Mouse (Mus musculus) neural tube, embryonic 15.5 days (tissue): ENCODE data around the gene Tcea3. TPM values are rescaled to one million over a fixed set of nuclear protein-coding genes. Genes with fewer than 3 reads are reported as not detected.

Source experiments
- ATAC-seq: fragments of 200-750 bp; cut with Nextera tagmentation; 2 replicates; pipeline ENCODE4 v1.8.0; 2017; ENCODE audit warnings: mild to moderate bottlenecking, moderate TSS enrichment, moderate library complexity; ENCODE audit not compliant: low FRiP score
- H3K27ac ChIP-seq: fragments of 300-500 bp; sonication (generic); replicated peaks from 2 replicates; pipeline ENCODE4 v1.5.1; 2015; ENCODE audit warnings: mild to moderate bottlenecking, inconsistent platforms
- H3K27me3 ChIP-seq: fragments of 300-500 bp; sonication (generic); replicated peaks from 2 replicates; pipeline ENCODE4 v1.6.1; 2015; ENCODE audit warnings: inconsistent platforms
- H3K36me3 ChIP-seq: fragments of 300-500 bp; sonication (generic); 2 replicates; pipeline ENCODE4 v1.6.1; 2015; ENCODE audit warnings: inconsistent platforms
- H3K4me1 ChIP-seq: fragments of 300-500 bp; sonication (generic); 2 replicates; pipeline ENCODE4 v1.6.1; 2015; ENCODE audit warnings: inconsistent platforms
- H3K4me2 ChIP-seq: fragments of 300-500 bp; sonication (generic); 2 replicates; pipeline ENCODE4 v1.6.1; 2015; ENCODE audit warnings: inconsistent platforms, mild to moderate bottlenecking, moderate library complexity
- H3K4me3 ChIP-seq: fragments of 300-500 bp; sonication (generic); replicated peaks from 2 replicates; pipeline ENCODE4 v1.5.1; 2015; ENCODE audit warnings: mild to moderate bottlenecking, inconsistent platforms
- H3K9ac ChIP-seq: fragments of 300-500 bp; sonication (generic); replicated peaks from 2 replicates; pipeline ENCODE4 v1.6.1; 2015; ENCODE audit warnings: mild to moderate bottlenecking, inconsistent platforms
- H3K9me3 ChIP-seq: fragments of 300-500 bp; sonication (generic); replicated peaks from 2 replicates; pipeline ENCODE4 v1.6.1; 2016; ENCODE audit warnings: inconsistent platforms
- WGBS: fragments of 180-500 bp; shearing (Covaris S2); methylation state at CpG from one replicate; pipeline ENCODE4 v1.1.7; 2015; ENCODE audit warnings: mixed read lengths; 5-methylcytosine and 5-hydroxymethylcytosine counted together
- polyA plus RNA-seq: library from polyadenylated mRNA; unstranded; fragments of >200 nt; fragmentation: Nextera tagmentation; extraction: Ambion mirVana; gene quantifications from 2 replicates; pipeline ENCODE4 v1.2.1, GENCODE M21; 2015

The Tcea3 gene
- 2.2 and 2.5 TPM in 2 replicates for polyA plus RNA-seq

GRCm38 (mm10) chr4:136247729-136248463 lies at the start of gene Tcea3:
TSS of gene Tcea3 (plus strand) at chr4:136247729.
- WGBS, result under 1% methylated on average over 45 of the region's 46 CpGs
- H3K27me3 ChIP-seq, result peaks cover 61% of the 10 kb centered on the region
- H3K9ac ChIP-seq, result no peak within 1 kb of the TSS

DNA sequence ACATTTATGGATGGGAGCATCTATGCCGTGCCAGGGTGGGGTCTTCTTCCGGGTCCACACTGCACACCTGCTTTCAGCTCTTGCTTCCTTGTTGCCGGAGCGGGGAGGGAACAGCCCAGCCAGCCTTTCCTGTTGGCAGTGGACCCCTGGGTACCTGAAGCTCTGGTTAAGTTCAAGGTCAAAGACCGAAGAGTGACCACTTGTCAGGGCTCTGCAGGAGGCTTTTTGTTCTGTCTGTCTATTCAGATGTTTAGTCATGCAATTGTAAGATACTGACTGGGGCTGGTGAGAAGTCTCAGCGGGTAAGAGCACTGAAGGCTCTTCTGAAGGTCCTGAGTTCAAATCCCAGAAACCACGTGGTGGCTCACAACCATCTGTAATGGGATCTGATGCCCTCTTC lies 48.7 kb upstream of the Tcea3 start:
- no peak for ATAC-seq
- Histone ChIP-seq H3K4me3 (no peak overlapping the region), H3K9me3 (no peaks in the 10 kb centered on the region)

More at GRCm38 (mm10) chr4:136247729-136248463, at the start of gene Tcea3:
- Histone ChIP-seq H3K4me3 (peak within 1 kb of the TSS; percentile 39), H3K27ac (no peak within 1 kb of the TSS), H3K9me3 (no peaks in the 10 kb centered on the region), H3K4me1 (peaks cover 36% of the 10 kb centered on the region), H3K4me2 (peak within 1 kb of the TSS; percentile 77), H3K36me3 (no peaks in the 10 kb centered on the region)
- ATAC-seq, result no peak

DNA sequence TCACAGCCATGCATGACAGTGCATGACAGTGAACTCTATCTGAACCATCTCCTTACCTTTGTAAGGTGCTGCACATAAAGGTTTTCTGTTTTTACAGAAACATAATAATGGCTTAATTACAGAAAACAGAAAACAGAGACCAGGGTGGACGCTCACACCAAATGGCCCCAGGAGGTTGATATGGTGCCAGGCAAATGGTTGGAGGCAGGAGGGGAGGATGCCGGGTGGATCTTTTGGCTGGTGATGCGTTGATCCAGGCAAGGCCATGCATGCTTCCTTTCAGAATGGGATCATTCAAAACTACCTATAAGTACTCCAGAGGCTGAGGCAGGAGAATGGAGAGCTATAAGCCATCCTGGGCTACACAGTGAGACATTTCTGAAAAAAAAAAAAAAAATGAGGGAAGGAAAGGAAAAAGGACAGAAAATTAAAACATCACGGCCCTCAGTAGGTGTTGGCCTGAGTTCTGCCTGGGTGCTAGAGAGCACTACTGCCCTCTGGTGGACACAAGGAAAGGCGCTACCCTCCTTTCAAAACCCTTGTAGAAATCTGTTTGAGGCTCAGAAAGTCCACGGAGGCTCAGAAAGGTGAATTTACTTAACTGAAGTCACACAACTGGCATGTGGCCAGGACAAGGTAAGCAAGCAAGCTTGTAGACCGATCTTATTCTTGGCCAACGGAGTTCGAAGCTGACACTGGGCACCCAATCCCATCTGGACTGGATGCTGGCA lies 47.8 kb upstream of the Tcea3 start:
- Histone ChIP-seq H3K9me3 (no peaks in the 10 kb centered on the region), H3K27ac (no peak overlapping the region), H3K4me2 (no peak overlapping the region), H3K9ac (no peak overlapping the region), H3K36me3 (no peaks in the 10 kb centered on the region), H3K27me3 (no peaks in the 10 kb centered on the region), H3K4me3 (no peak overlapping the region), H3K4me1 (no peaks in the 10 kb centered on the region)
- no peak for ATAC-seq
- 30% methylated on average over 9 of the region's 9 CpGs for WGBS

More for the DNA sequence above, 48.7 kb upstream of the Tcea3 start:
- 73% methylated on average over 7 of the region's 7 CpGs for WGBS
- no peak overlapping the region for H3K9ac ChIP-seq
- no peaks in the 10 kb centered on the region for H3K36me3 ChIP-seq
- no peaks in the 10 kb centered on the region for H3K4me1 ChIP-seq
- no peak overlapping the region for H3K27ac ChIP-seq
- H3K27me3 ChIP-seq, result no peaks in the 10 kb centered on the region
- H3K4me2 ChIP-seq, result no peak overlapping the region

GRCm38 (mm10) chr4:136202509-136202908 lies 45.0 kb upstream of the Tcea3 start:
- 6% methylated on average over 9 of the region's 9 CpGs for WGBS

GRCm38 (mm10) chr4:136204775-136205174 lies 42.8 kb upstream of the Tcea3 start:
- H3K4me3 ChIP-seq, result no peak overlapping the region
- peaks cover 13% of the 10 kb centered on the region for H3K4me1 ChIP-seq
- no peaks in the 10 kb centered on the region for H3K9me3 ChIP-seq
- H3K27ac ChIP-seq, result no peak overlapping the region
- ATAC-seq, result no peak
- H3K9ac ChIP-seq, result no peak overlapping the region
- no peak overlapping the region for H3K4me2 ChIP-seq
- WGBS, result 87% methylated on average over 2 of the region's 2 CpGs
- H3K36me3 ChIP-seq, result no peaks in the 10 kb centered on the region
- no peaks in the 10 kb centered on the region for H3K27me3 ChIP-seq

More at GRCm38 (mm10) chr4:136202509-136202908, 45.0 kb upstream of the Tcea3 start:
- no peak overlapping the region for H3K4me2 ChIP-seq
- no peak overlapping the region for H3K27ac ChIP-seq
- ATAC-seq, result no peak
- no peaks in the 10 kb centered on the region for H3K36me3 ChIP-seq
- peaks cover 11% of the 10 kb centered on the region for H3K4me1 ChIP-seq
- no peaks in the 10 kb centered on the region for H3K27me3 ChIP-seq
- H3K9ac ChIP-seq, result no peak overlapping the region
- no peak overlapping the region for H3K4me3 ChIP-seq
- no peaks in the 10 kb centered on the region for H3K9me3 ChIP-seq

GRCm38 (mm10) chr4:136206033-136206893 lies 41.3 kb upstream of the Tcea3 start, which contains the start of gene Asap3:
TSS of gene Asap3 (plus strand) at chr4:136206365.
- H3K9me3 ChIP-seq, result no peaks in the 10 kb centered on the region
- H3K27ac ChIP-seq, result peak within 1 kb of the TSS; percentile 77
- no peaks in the 10 kb centered on the region for H3K36me3 ChIP-seq
- H3K4me3 ChIP-seq, result peak within 1 kb of the TSS; percentile 63
- H3K4me2 ChIP-seq, result peak within 1 kb of the TSS; percentile 98
- WGBS, result under 1% methylated on average over 46 of the region's 54 CpGs
- ATAC-seq, result peak; percentile 89
- H3K4me1 ChIP-seq, result peaks cover 13% of the 10 kb centered on the region
- peak within 1 kb of the TSS; percentile 74 for H3K9ac ChIP-seq
- H3K27me3 ChIP-seq, result no peaks in the 10 kb centered on the region

DNA sequence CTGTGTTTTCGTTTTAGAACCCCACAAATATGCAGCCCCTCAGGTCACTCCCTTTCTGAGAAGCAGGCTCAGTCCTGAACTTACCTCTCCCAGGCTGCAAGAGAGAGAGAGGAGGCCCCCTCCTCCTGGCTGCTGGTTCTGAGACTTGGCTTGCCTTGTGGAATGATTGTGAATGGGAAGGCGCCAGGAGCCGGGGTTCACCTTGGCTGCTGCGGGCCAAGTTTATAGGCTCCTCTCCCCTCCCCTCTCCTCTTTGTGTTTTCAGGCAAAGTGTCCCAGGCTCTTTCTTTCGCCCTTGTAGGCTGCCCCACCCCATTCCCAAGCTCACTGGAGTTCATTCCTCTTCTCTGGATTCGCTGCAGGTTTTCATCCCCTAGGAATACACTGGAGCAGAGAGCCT lies 40.6 kb upstream of the Tcea3 start:
- H3K27me3 ChIP-seq, result no peaks in the 10 kb centered on the region
- no peak overlapping the region for H3K27ac ChIP-seq
- WGBS, result 5% methylated on average over 6 of the region's 6 CpGs
- H3K36me3 ChIP-seq, result no peaks in the 10 kb centered on the region
- peak overlapping the region; percentile 74 for H3K9ac ChIP-seq
- peak; percentile 8; the same call in 1 of the 2 replicates for ATAC-seq
- peaks cover 13% of the 10 kb centered on the region for H3K4me1 ChIP-seq
- H3K4me3 ChIP-seq, result peak overlapping the region; percentile 63
- no peaks in the 10 kb centered on the region for H3K9me3 ChIP-seq
- peak overlapping the region; percentile 98 for H3K4me2 ChIP-seq

DNA sequence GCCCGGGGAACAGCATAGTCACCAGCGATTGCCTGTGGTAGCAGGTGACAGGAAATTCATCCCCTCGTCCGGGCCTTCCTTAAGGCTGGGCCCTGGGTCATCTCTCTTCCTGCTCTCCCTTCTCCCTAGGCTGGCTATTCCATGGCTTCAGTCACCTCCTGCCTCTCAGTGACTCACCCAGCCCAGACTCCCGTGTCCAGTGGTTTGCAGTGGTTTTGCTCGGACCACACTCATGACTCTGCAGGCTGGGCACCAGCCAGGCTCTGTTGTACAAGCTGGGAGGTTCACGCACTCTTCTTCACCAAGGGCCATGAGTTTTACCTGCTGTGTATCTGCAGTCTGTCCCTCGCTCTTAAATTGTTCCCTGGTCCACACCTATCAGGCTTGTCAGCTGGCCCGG lies 36.6 kb upstream of the Tcea3 start:
- Histone ChIP-seq H3K4me3 (no peak overlapping the region), H3K4me2 (no peak overlapping the region), H3K9ac (no peak overlapping the region), H3K27ac (no peak overlapping the region), H3K36me3 (no peaks in the 10 kb centered on the region), H3K4me1 (peaks cover 21% of the 10 kb centered on the region), H3K27me3 (no peaks in the 10 kb centered on the region), H3K9me3 (no peaks in the 10 kb centered on the region)
- 79% methylated on average over 9 of the region's 9 CpGs for WGBS
- ATAC-seq, result no peak

- Histone ChIP-seq H3K36me3 (no peaks in the 10 kb centered on the region), H3K27me3 (no peaks in the 10 kb centered on the region), H3K4me1 (peaks cover 17% of the 10 kb centered on the region), H3K9ac (no peak overlapping the region), H3K9me3 (no peaks in the 10 kb centered on the region), H3K4me3 (no peak overlapping the region), H3K27ac (0 out of 2 replicates have a peak overlapping the region, but pooled peaks have one; percentile 37), H3K4me2 (no peak overlapping the region)
- 72% methylated on average over 7 of the region's 7 CpGs for WGBS
- no peak for ATAC-seq
Observed at GRCm38 (mm10) chr4:136213629-136214028, 33.9 kb upstream of the Tcea3 start.

DNA sequence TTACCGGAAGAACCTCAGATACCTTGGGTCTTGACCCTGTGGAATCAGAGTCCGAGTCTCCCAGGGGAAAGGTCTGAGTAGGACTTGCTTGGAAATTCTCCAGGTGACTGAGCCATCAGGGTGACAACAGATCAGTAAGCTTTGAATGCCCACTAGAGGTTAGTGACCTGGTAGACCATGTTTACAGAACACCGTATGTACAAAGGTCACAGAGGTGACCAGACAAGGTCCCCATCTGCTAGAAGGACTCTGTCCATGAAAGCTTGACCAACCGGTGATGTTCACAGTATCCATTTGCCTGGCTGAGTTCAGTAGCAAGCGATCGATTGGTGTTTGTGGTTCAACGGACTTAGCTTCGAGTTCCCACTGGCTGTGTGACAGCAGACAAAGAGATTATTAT lies 32.7 kb upstream of the Tcea3 start:
- no peak for ATAC-seq
- Histone ChIP-seq H3K4me2 (no peak overlapping the region), H3K4me1 (peaks cover 27% of the 10 kb centered on the region), H3K36me3 (no peaks in the 10 kb centered on the region), H3K4me3 (no peak overlapping the region), H3K27me3 (no peaks in the 10 kb centered on the region), H3K9me3 (no peaks in the 10 kb centered on the region), H3K9ac (no peak overlapping the region), H3K27ac (no peak overlapping the region)
- 88% methylated on average over 8 of the region's 8 CpGs for WGBS

DNA sequence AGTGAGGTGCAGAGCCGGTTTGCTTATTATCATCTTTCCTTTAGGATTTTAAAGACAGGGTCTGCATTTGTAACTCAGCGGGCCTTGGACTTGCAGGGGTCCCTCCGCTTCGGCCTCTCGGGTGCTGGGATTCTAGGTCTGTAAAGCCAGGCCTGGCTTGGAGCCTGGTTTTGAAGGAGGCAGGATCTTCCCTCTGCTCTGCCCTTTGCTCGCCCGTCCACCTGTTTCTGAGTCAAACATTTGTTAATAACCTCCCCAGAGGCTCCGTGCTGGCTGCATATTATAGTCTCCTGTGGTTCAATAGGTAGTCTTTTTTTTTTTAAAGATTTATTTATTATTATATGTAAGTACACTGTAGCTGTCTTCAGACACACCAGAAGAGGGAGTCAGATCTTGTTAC lies 32.0 kb upstream of the Tcea3 start:
- Histone ChIP-seq H3K27me3 (0 out of 2 replicates have a peak, but pooled peaks cover 3% of the 10 kb centered on the region), H3K27ac (no peak overlapping the region), H3K4me2 (no peak overlapping the region), H3K4me1 (peaks cover 34% of the 10 kb centered on the region), H3K9ac (no peak overlapping the region), H3K36me3 (no peaks in the 10 kb centered on the region), H3K4me3 (no peak overlapping the region), H3K9me3 (no peaks in the 10 kb centered on the region)
- WGBS, result 88% methylated on average over 8 of the region's 8 CpGs
- ATAC-seq, result no peak
